Mouse (Mus musculus) limb, embryonic 12.5 days (tissue): Measurements from ENCODE around the gene Alpi. TPM values are rescaled to one million over a fixed set of nuclear protein-coding genes. Genes with fewer than 3 reads are reported as not detected.

Experiments used
- ATAC-seq: fragments of 200-750 bp; cut with Nextera tagmentation; 2 replicates; pipeline ENCODE4 v1.8.0; 2017; ENCODE audit warnings: low read depth, moderate TSS enrichment; ENCODE audit not compliant: insufficient number of reproducible peaks, insufficient read depth, low FRiP score, low TSS enrichment
- H3K27ac ChIP-seq: fragments of 300-500 bp; sonication (generic); 2 replicates; pipeline ENCODE4 v1.5.1; 2016; ENCODE audit warnings: mild to moderate bottlenecking, moderate library complexity
- H3K27me3 ChIP-seq: fragments of 300-500 bp; sonication (generic); 2 replicates; pipeline ENCODE4 v1.6.1; 2016; ENCODE audit warnings: mild to moderate bottlenecking, moderate library complexity
- H3K36me3 ChIP-seq: fragments of 300-500 bp; sonication (generic); 2 replicates; pipeline ENCODE4 v1.6.1; 2016; ENCODE audit warnings: mild to moderate bottlenecking, moderate library complexity
- H3K4me1 ChIP-seq: fragments of 300-500 bp; sonication (generic); replicated peaks from 2 replicates; pipeline ENCODE4 v1.6.1; 2016
- H3K4me2 ChIP-seq: fragments of 300-500 bp; sonication (generic); 2 replicates; pipeline ENCODE4 v1.6.1; 2016; ENCODE audit warnings: mild to moderate bottlenecking, moderate library complexity
- H3K4me3 ChIP-seq: fragments of 300-500 bp; sonication (generic); replicated peaks from 2 replicates; pipeline ENCODE4 v1.5.1; 2016; ENCODE audit warnings: mild to moderate bottlenecking
- H3K9ac ChIP-seq: fragments of 300-500 bp; sonication (generic); replicated peaks from 2 replicates; pipeline ENCODE4 v1.6.1; 2016; ENCODE audit warnings: mild to moderate bottlenecking, moderate library complexity
- H3K9me3 ChIP-seq: fragments of 300-500 bp; sonication (generic); 2 replicates; pipeline ENCODE4 v1.6.1; 2016; ENCODE audit warnings: mild to moderate bottlenecking, moderate library complexity
- WGBS: fragments of 180-500 bp; shearing (Covaris S2); methylation state at CpG from one replicate; pipeline ENCODE4 v1.1.7; 2016; 5-methylcytosine and 5-hydroxymethylcytosine counted together
- polyA plus RNA-seq: library from polyadenylated mRNA; unstranded; fragments of >200 nt; fragmentation: Nextera tagmentation; extraction: Ambion mirVana; gene quantifications from 2 replicates; pipeline ENCODE4 v1.2.1, GENCODE M21; 2016

The Alpi gene
- not detected in 2 replicates for polyA plus RNA-seq

DNA sequence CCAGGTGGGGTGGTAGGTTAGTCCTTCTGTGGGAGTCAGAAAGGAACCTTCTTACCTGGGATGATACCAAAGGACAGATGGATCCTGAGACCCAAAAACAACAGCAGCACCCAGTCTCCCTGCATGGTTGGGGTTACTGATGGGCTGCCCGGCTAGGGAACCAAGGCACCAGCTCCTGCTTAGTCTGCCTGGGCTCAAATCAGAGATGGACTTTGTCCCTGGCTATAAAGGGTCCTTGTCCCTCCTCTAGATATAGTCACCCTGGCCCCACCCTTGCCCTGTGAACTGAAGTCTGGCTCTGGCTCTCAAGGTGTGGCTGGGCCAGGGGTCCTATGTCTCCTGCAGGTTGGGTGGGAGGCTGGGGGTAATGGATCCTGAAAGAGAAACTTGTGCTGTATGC lies at the start of gene Alpi:
TSS of gene Alpi (minus strand) at position 196 of the 400 bp plus-strand sequence.
- Histone ChIP-seq H3K9ac (no peak within 1 kb of the TSS), H3K27me3 (peaks cover 29% of the 10 kb centered on the region), H3K4me1 (no peaks in the 10 kb centered on the region), H3K27ac (no peak within 1 kb of the TSS), H3K4me3 (no peak within 1 kb of the TSS), H3K9me3 (no peaks in the 10 kb centered on the region), H3K4me2 (no peak within 1 kb of the TSS), H3K36me3 (no peaks in the 10 kb centered on the region)
- 88% methylated on average over 1 of the region's 1 CpGs for WGBS
- ATAC-seq: no peak

DNA sequence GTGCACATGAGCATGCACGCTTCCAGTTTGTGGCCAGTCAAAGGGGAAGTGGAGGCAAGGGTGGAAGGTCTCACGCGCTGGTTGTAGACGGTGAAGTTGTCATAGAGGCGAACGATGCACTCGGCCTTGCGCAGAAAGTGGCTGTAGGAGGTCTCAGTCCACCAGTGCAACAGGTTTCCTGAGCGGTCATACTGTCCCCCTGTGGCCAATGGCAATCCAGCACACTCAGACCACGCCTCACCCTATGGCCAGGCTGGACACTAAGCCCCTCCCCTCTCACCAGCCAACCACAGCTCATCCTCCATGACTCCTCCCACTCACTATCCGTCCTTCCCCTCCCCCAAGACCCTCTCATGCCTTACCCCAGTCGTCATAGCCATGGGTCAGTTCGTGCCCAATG lies 48.0 kb upstream of the Alpi start:
- H3K4me3 ChIP-seq: no peak overlapping the region
- ATAC-seq: no peak
- no peak overlapping the region for H3K9ac ChIP-seq
- H3K27me3 ChIP-seq: peaks cover 66% of the 10 kb centered on the region
- no peak overlapping the region for H3K27ac ChIP-seq
- no peaks in the 10 kb centered on the region for H3K9me3 ChIP-seq
- H3K4me2 ChIP-seq: no peak overlapping the region
- H3K36me3 ChIP-seq: no peaks in the 10 kb centered on the region
- 27% methylated on average over 13 of the region's 13 CpGs for WGBS
- peaks cover 9% of the 10 kb centered on the region for H3K4me1 ChIP-seq

DNA sequence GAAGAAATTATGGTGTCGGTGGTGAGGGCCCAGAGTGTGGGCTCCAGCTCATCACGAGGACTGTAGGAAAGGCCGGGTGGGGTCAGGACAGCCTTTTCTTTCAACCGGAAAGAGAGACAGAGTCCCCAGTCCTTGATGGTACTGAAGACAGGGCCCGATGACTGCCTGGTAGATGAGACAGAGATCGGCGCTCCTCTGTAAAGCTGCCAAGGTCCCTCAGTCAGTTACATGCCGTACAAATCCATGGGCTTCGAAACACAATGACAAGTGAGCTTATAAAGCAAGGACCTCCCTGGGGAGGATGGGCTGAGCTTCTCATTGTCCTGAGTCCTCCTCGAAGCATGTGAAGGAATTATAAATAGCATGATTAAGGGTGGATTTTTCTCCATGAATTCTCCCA lies 41.7 kb upstream of the Alpi start:
- H3K4me3 ChIP-seq: no peak overlapping the region
- no peak overlapping the region for H3K4me2 ChIP-seq
- H3K4me1 ChIP-seq: no peaks in the 10 kb centered on the region
- H3K27me3 ChIP-seq: peaks cover 15% of the 10 kb centered on the region
- no peak overlapping the region for H3K27ac ChIP-seq
- 85% methylated on average over 10 of the region's 10 CpGs for WGBS
- no peaks in the 10 kb centered on the region for H3K9me3 ChIP-seq
- no peaks in the 10 kb centered on the region for H3K36me3 ChIP-seq
- H3K9ac ChIP-seq: no peak overlapping the region
- no peak for ATAC-seq

DNA sequence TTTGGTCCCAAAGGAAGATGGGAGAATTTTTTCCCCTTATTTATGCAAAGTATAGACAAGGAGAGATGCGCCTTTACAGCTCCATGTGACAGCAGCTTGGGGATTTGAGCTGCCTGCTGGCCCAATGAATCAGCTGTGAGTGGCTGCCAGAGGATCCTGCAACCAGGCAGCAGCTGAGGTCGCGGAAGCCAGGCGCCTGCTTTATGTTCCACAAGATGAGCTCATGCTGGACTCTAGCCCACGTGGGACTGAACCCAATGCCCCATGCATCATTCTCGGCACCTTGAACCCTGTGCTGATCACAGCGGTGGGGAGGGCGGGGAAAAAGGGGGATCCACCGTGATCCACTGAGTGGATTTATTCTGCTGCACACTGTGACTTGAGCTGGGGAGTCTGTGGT lies 41.0 kb upstream of the Alpi start:
- H3K4me2 ChIP-seq: no peak overlapping the region
- no peak overlapping the region for H3K27ac ChIP-seq
- no peaks in the 10 kb centered on the region for H3K36me3 ChIP-seq
- WGBS: 67% methylated on average over 9 of the region's 9 CpGs
- H3K27me3 ChIP-seq: peaks cover 9% of the 10 kb centered on the region; the same call in 1 of the 2 replicates
- no peak for ATAC-seq
- H3K9me3 ChIP-seq: no peaks in the 10 kb centered on the region
- no peak overlapping the region for H3K4me3 ChIP-seq
- no peaks in the 10 kb centered on the region for H3K4me1 ChIP-seq
- no peak overlapping the region for H3K9ac ChIP-seq

DNA sequence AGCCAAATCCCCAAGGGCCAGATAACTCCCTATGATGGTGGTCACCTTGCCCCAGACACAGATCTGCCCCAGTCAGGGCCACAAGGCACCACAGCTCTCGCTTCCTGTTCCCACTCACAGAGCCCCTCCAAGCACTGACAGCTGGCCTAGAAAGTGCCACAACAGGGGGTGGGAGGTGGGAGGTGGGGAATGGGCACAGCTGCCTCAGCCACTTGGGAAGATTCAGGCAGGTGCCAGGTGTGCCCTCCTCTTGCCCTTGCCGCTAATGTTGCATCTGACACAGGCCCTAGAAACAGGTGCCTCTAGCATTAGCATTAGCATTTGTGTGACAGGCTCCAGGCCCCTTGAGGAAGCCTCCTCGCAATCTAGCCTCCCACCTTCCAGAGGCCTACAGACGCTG lies 40.1 kb upstream of the Alpi start:
- Histone ChIP-seq H3K36me3 (no peaks in the 10 kb centered on the region), H3K27me3 (peaks cover 9% of the 10 kb centered on the region; the same call in 1 of the 2 replicates), H3K4me3 (no peak overlapping the region), H3K4me2 (no peak overlapping the region), H3K4me1 (no peaks in the 10 kb centered on the region), H3K9me3 (no peaks in the 10 kb centered on the region), H3K9ac (no peak overlapping the region), H3K27ac (no peak overlapping the region)
- ATAC-seq: no peak
- 74% methylated on average over 4 of the region's 4 CpGs for WGBS

DNA sequence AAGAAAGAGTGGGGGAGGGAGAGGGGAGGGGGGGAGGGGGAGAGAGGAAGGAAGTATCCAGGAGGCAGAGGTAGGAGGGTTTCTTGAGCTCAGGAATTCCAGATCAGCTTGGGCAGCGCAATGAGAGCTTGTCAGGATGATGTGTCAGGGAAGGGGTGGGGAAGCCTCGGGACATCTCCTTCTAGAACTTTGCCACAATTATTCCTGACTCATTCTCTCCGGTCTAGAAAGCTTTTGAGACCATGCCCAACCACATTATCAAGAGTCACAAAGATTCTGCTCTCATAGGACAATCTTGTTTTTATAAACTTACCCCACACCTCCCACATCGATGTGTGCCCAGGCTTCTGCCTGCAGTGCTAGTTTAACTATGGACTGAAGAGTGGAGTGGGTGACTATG lies 30.4 kb upstream of the Alpi start:
- ATAC-seq: no peak
- 95% methylated on average over 4 of the region's 4 CpGs for WGBS

DNA sequence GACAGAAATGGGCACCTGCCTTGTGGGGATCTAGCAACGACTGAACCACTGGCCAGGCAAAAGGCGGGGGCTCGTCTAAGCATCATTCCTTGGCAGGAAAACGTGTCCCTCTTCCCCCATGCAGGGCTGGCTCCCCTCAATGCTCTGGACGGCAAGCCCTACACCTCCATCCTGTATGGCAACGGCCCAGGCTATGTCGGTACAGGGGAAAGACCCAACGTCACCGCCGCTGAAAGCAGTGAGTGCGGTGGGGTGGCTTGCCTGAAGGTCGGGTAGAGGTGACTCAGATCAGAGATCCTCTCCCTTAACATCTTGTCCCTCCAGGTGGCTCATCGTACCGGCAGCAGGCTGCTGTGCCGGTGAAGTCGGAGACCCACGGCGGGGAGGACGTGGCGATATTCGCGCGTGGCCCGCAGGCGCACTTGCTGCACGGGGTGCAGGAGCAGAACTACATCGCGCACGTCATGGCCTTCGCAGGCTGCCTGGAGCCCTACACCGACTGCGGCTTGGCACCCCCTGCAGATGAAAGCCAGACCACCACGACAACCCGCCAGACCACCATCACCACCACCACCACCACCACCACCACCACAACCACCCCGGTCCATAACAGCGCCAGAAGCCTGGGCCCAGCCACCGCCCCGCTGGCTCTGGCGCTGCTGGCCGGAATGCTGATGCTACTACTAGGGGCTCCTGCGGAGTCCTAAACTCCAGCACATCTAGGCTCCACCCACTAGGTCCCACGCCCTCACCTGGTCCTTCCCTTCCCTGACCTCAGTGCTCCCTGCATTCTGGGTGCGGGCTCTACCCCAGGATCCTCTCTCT lies 26.0 kb upstream of the Alpi start:
- no peak overlapping the region for H3K27ac ChIP-seq
- peaks cover 57% of the 10 kb centered on the region for H3K27me3 ChIP-seq
- no peaks in the 10 kb centered on the region for H3K9me3 ChIP-seq
- peak overlapping the region; percentile 43 for H3K4me2 ChIP-seq
- no peaks in the 10 kb centered on the region for H3K36me3 ChIP-seq
- no peak overlapping the region for H3K9ac ChIP-seq
- 8% methylated on average over 42 of the region's 43 CpGs for WGBS
- H3K4me1 ChIP-seq: 0 out of 2 replicates have a peak, but pooled peaks cover 4% of the 10 kb centered on the region
- ATAC-seq: peak; percentile 40; the same call in 1 of the 2 replicates
- H3K4me3 ChIP-seq: peak overlapping the region; percentile 28

More for the DNA sequence above, 30.4 kb upstream of the Alpi start:
- no peak overlapping the region for H3K9ac ChIP-seq
- H3K4me3 ChIP-seq: no peak overlapping the region
- H3K4me1 ChIP-seq: 0 out of 2 replicates have a peak, but pooled peaks cover 4% of the 10 kb centered on the region
- H3K27ac ChIP-seq: no peak overlapping the region
- H3K4me2 ChIP-seq: no peak overlapping the region
- H3K9me3 ChIP-seq: no peaks in the 10 kb centered on the region
- H3K36me3 ChIP-seq: no peaks in the 10 kb centered on the region
- peaks cover 32% of the 10 kb centered on the region for H3K27me3 ChIP-seq

DNA sequence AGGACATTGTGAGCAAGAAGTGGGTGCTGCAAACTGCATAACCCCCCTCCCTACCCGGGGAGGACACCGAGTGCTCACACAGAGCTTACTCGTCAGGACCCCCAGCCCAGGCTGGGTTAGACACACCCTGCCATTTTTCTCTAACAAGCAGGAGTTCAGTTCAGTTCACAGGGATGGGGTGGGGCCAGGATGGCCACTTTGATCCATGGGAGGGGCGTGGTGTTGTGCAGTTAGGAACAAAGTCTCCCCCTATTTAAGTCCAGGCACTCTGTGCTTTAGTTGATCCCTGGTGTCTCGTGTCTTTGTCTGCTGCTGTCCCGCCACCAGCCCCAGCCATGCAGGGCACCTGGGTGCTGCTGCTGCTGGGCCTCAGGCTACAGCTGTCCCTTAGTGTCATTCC lies 23.3 kb upstream of the Alpi start, which contains the start of gene Akp3:
TSS of gene Akp3 (plus strand) at position 301 of the 400 bp plus-strand sequence.
- H3K27ac ChIP-seq: no peak within 1 kb of the TSS
- no peaks in the 10 kb centered on the region for H3K9me3 ChIP-seq
- H3K4me3 ChIP-seq: no peak within 1 kb of the TSS
- H3K36me3 ChIP-seq: no peaks in the 10 kb centered on the region
- WGBS: 77% methylated on average over 6 of the region's 6 CpGs
- no peak within 1 kb of the TSS for H3K4me2 ChIP-seq
- H3K9ac ChIP-seq: no peak within 1 kb of the TSS
- H3K27me3 ChIP-seq: peaks cover 50% of the 10 kb centered on the region
- ATAC-seq: no peak
- H3K4me1 ChIP-seq: 0 out of 2 replicates have a peak, but pooled peaks cover 4% of the 10 kb centered on the region

DNA sequence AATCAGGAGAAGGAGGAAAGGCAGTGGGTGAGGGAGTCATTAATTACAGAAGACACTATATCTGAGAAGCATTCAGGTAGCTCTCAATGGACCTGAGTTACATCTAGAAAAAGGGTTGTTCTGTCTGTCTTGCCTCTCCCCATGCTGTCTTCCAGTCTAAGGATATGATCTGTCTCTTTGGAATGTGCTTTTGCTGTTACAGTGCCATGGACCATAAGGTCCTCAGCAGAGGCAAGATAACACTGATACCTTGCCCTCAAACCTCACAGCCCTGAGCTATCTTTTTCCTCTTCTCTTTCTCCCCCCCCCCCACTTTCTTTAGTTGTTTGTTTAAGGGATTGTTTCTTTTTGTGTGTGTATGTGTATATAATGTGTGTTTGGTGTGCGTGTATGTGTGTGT lies 13.4 kb upstream of the Alpi start:
- no peak for ATAC-seq
- Histone ChIP-seq H3K4me1 (no peaks in the 10 kb centered on the region), H3K9ac (no peak overlapping the region), H3K4me3 (no peak overlapping the region), H3K27ac (no peak overlapping the region), H3K36me3 (no peaks in the 10 kb centered on the region), H3K4me2 (no peak overlapping the region), H3K27me3 (no peaks in the 10 kb centered on the region), H3K9me3 (no peaks in the 10 kb centered on the region)
- WGBS: 95% methylated on average over 1 of the region's 1 CpGs

DNA sequence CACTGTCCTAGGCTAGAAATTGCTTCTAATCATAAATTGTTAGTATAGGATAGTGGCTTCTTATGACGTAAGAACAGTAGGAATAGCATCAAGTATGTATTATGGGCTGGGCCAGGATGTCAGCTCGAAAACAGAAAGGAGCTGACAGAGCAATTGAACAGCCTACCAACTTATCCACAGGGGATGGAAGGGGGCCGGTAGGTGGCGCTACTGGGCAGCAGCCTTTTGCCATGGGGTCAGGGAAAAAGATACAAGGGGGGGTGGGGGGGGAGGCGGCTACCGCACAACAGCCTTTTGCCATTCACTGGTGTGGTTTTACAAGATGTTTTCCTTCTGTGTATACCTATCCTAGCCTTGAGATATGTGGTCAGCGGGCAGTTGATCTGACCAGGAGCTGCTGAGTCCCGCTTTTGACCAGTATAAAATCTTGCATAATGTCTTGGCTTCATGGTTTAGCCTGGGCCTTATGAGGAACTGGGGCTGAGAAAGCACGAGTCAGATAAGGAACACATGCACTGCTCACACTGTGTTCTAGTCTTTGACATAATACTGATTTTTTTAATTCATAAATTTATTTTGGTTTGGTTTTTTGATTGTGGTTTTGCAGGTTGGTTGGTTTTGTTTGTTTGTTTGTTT lies 10.4 kb upstream of the Alpi start:
- H3K9ac ChIP-seq: no peak overlapping the region
- H3K27ac ChIP-seq: no peak overlapping the region
- WGBS: 40% methylated on average over 9 of the region's 9 CpGs
- no peaks in the 10 kb centered on the region for H3K9me3 ChIP-seq
- no peaks in the 10 kb centered on the region for H3K4me1 ChIP-seq
- no peak for ATAC-seq
- H3K27me3 ChIP-seq: no peaks in the 10 kb centered on the region
- no peak overlapping the region for H3K4me3 ChIP-seq
- H3K36me3 ChIP-seq: no peaks in the 10 kb centered on the region
- H3K4me2 ChIP-seq: no peak overlapping the region

DNA sequence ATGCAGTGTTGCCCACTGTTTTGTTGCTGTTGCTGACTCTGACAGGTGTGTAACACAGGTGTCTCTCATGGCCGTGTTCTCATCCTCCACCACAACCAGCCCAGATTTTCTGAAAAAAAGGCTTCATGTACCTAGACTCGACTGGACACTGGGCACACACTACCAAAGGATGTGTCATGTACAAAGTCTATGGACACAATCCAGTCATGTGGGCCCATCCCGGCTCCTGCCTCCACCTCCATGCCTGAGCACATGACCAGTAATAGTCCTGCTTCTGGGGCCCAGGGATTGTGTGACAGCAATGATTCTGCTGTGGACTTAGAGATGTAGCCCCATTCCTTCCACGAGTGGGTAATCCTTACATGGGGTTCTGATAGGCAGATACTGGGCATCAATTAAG lies 7.2 kb upstream of the Alpi start:
- no peak overlapping the region for H3K9ac ChIP-seq
- no peak overlapping the region for H3K27ac ChIP-seq
- no peak overlapping the region for H3K4me3 ChIP-seq
- no peaks in the 10 kb centered on the region for H3K27me3 ChIP-seq
- H3K4me2 ChIP-seq: no peak overlapping the region
- H3K9me3 ChIP-seq: no peaks in the 10 kb centered on the region
- WGBS: 84% methylated on average over 4 of the region's 4 CpGs
- no peak for ATAC-seq
- H3K4me1 ChIP-seq: no peaks in the 10 kb centered on the region
- H3K36me3 ChIP-seq: no peaks in the 10 kb centered on the region
